Mouse (Mus musculus): ENCODE results near the gene Paqr9. TPM values are rescaled to one million over a fixed set of nuclear protein-coding genes. Genes with fewer than 3 reads are reported as not detected.

Paqr9 gene
- total RNA-seq, 2 experiments from 2014 or later, result 2.0 to 3.2 TPM

Other genes with a start within 250 kb of the Paqr9 start
- gene Chst2, start 152.9 kb upstream of the Paqr9 start, total RNA-seq (2021), result under 1 TPM; 0.32 to 0.38 TPM
- 10 to 100 TPM; 25.1 to 29.3 TPM for gene U2surp, start 47.7 kb upstream of the Paqr9 start, total RNA-seq (2021)
- gene Pcolce2, start 77.9 kb downstream of the Paqr9 start, total RNA-seq (2021), result 10 to 100 TPM in 1 of 2 experiments, 1 to 10 TPM in 1; 7.6 to 10.6 TPM
- gene Trpc1, start 190.7 kb downstream of the Paqr9 start, total RNA-seq (2021), result 1 to 10 TPM in 1 of 2 experiments, under 1 TPM in 1; 0.84 to 1.8 TPM

All from gastrocnemius, adult 18-20 months (tissue).